Mouse (Mus musculus) small intestine, adult 2 months (tissue): Measurements from ENCODE around the gene Slc45a1.

Experiments used
- CTCF ChIP-seq: fragments of 200-500 bp; IDR thresholded peaks from 2 replicates; pipeline ENCODE4 v1.5.1; 2012; ENCODE audit warnings: low read depth, mild to moderate bottlenecking, control low read depth, inconsistent platforms, low read length, moderate library complexity, mixed read lengths; ENCODE audit not compliant: insufficient replicate concordance, insufficient read length; ENCODE audit errors: extremely low read depth
- POLR2A ChIP-seq: fragments of 200-500 bp; IDR thresholded peaks from 2 replicates; pipeline ENCODE4 v1.6.1; 2012; ENCODE audit warnings: low read depth, mild to moderate bottlenecking, control low read depth, inconsistent platforms, low read length, moderate library complexity

- TF ChIP-seq CTCF: no peak
- TF ChIP-seq POLR2A: no peak
Measured at GRCm38 (mm10) chr4:150665806-150666205, 13.8 kb upstream of the Slc45a1 start.
